ENCODE assay signal across 8 mouse cellular contexts in genomic region chr2:72740391-72741361, GRCm38 (mm10).
DNase-seq lines count a peak whose midpoint lies in the region; ATAC-seq and TF ChIP-seq lines count a peak whose summit lies in the region.

No protein-coding gene starts in this region.

- peak; percentile 69; the same call in 1 of the 2 replicates for ATAC-seq in forebrain, embryonic 14.5 days
- 0 out of 2 replicates have a peak, but pooled peaks have one; percentile 42 for ATAC-seq in limb, embryonic 12.5 days (ENCODE audit: insufficient number of reproducible peaks, insufficient read depth, low FRiP score, low TSS enrichment, low read depth)
- peak; percentile 52; the same call in 1 of the 2 replicates for ATAC-seq in midbrain, postnatal 0 days (ENCODE audit: low FRiP score)

- no peak overlapping the region for H3K9ac ChIP-seq in forebrain, embryonic 14.5 days (ENCODE audit: low read length)
- peak overlapping the region; percentile 24; the same call in 1 of the 2 replicates for H3K9ac ChIP-seq in limb, embryonic 12.5 days (replicated peaks)
- H3K9ac ChIP-seq in midbrain, postnatal 0 days (replicated peaks; ENCODE audit: low read length, poor library complexity, severe bottlenecking), result no peak overlapping the region

- no peaks in the 10 kb centered on the region; the same call in 1 of the 2 replicates for H3K4me1 ChIP-seq in forebrain, embryonic 14.5 days (ENCODE audit: control insufficient read depth, insufficient read depth, low read length)
- H3K4me1 ChIP-seq in limb, embryonic 12.5 days (replicated peaks), result peaks cover 37% of the 10 kb centered on the region
- no peaks in the 10 kb centered on the region for H3K4me1 ChIP-seq in midbrain, postnatal 0 days (ENCODE audit: insufficient read depth, low read length)

- no peak overlapping the region for H3K4me2 ChIP-seq in forebrain, embryonic 14.5 days (ENCODE audit: low read length)
- H3K4me2 ChIP-seq in limb, embryonic 12.5 days, result peak overlapping the region; percentile 50
- H3K4me2 ChIP-seq in midbrain, postnatal 0 days (ENCODE audit: low read depth, low read length, poor library complexity, severe bottlenecking), result peak overlapping the region; percentile 28

- H3K36me3 ChIP-seq in forebrain, embryonic 14.5 days (ENCODE audit: control insufficient read depth, insufficient read depth, low read length), result no peaks in the 10 kb centered on the region
- no peaks in the 10 kb centered on the region for H3K36me3 ChIP-seq in limb, embryonic 12.5 days
- H3K36me3 ChIP-seq in midbrain, postnatal 0 days (ENCODE audit: insufficient read depth, low read length), result no peaks in the 10 kb centered on the region

- peak; percentile 23; the same call in 1 of the 2 replicates for TF ChIP-seq CTCF in midbrain, postnatal 0 days (IDR thresholded peaks at IDR 0.05)

- WGBS in forebrain, embryonic 14.5 days, result 63% methylated on average over 22 of the region's 22 CpGs
- 40% methylated on average over 22 of the region's 22 CpGs for WGBS in limb, embryonic 12.5 days
- WGBS in midbrain, postnatal 0 days, result 54% methylated on average over 22 of the region's 22 CpGs

- H3K27ac ChIP-seq in forebrain, embryonic 14.5 days (ENCODE audit: low read depth, low read length), result no peak overlapping the region
- H3K27ac ChIP-seq in limb, embryonic 12.5 days, result no peak overlapping the region
- H3K27ac ChIP-seq in midbrain, postnatal 0 days (ENCODE audit: low read depth, low read length), result no peak overlapping the region

- H3K4me3 ChIP-seq in forebrain, embryonic 14.5 days (ENCODE audit: low read depth, low read length), result no peak overlapping the region
- H3K4me3 ChIP-seq in limb, embryonic 12.5 days (replicated peaks), result peak overlapping the region; percentile 10; the same call in 1 of the 2 replicates
- no peak overlapping the region for H3K4me3 ChIP-seq in midbrain, postnatal 0 days (ENCODE audit: low read depth, low read length)

- DNase-seq in adrenal gland, postnatal 14 days, result peak; percentile 49
- no peak for DNase-seq in adrenal gland, adult 8-10 months
- DNase-seq in forebrain, embryonic 14.5 days (ENCODE audit: low spot score), result peak; percentile 71
- peak; percentile 39 for DNase-seq in heart, postnatal 4 days
- peak; percentile 76 for DNase-seq in midbrain, postnatal 0 days (ENCODE audit: low spot score)
- DNase-seq in thymus, postnatal 4 days, result no peak
- DNase-seq in thymus, postnatal 10 days (ENCODE audit: low spot score in 2 of 2), result no peak

- H3K27me3 ChIP-seq in forebrain, embryonic 14.5 days (replicated peaks; ENCODE audit: control insufficient read depth, insufficient read depth, low read length), result no peaks in the 10 kb centered on the region
- H3K27me3 ChIP-seq in limb, embryonic 12.5 days, result 0 out of 2 replicates have a peak, but pooled peaks cover 3% of the 10 kb centered on the region
- no peaks in the 10 kb centered on the region; the same call in 1 of the 2 replicates for H3K27me3 ChIP-seq in midbrain, postnatal 0 days (ENCODE audit: insufficient read depth, low read length)

- no peaks in the 10 kb centered on the region for H3K9me3 ChIP-seq in forebrain, embryonic 14.5 days (replicated peaks; ENCODE audit: control insufficient read depth, low read length)
- 0 out of 2 replicates have a peak, but pooled peaks cover 4% of the 10 kb centered on the region for H3K9me3 ChIP-seq in limb, embryonic 12.5 days
- no peaks in the 10 kb centered on the region for H3K9me3 ChIP-seq in midbrain, postnatal 0 days (ENCODE audit: low read length)

Comparison
In these comparisons a context has a peak if more than half of its experiments do, and no peak if none do; other contexts are left out.
1. DNase-seq: peak in adrenal gland, postnatal 14 days (single experiment), forebrain, embryonic 14.5 days (single experiment), heart, postnatal 4 days (single experiment) and midbrain, postnatal 0 days (single experiment); none in adrenal gland, adult 8-10 months (single experiment), thymus, postnatal 4 days (single experiment) and thymus, postnatal 10 days (0 of 2).
2. Peak in every context shown above with its lines, with median percentiles within 50 percentile points of each other: ATAC-seq.